Mouse (Mus musculus): ENCODE data around the gene Bhlhe40. TPM values are rescaled to one million over a fixed set of nuclear protein-coding genes. Genes with fewer than 3 reads are reported as not detected.

Bhlhe40 gene
- polyA plus RNA-seq, 1 experiment from 2014 or later: 3.6 TPM

GRCm38 (mm10) chr6:108698343-108698870, 38.0 kb downstream of the Bhlhe40 start:
- ATAC-seq (ENCODE audit: low FRiP score): no peak
- WGBS: 21% methylated on average over 4 of the region's 4 CpGs
- Histone ChIP-seq H3K4me2 (replicated peaks) (0 out of 2 replicates have a peak overlapping the region, but pooled peaks have one; percentile 6), H3K9me3 (replicated peaks) (no peaks in the 10 kb centered on the region), H3K4me3 (no peak overlapping the region), H3K4me1 (peaks cover 18% of the 10 kb centered on the region), H3K9ac (no peak overlapping the region), H3K36me3 (no peaks in the 10 kb centered on the region), H3K27me3 (no peaks in the 10 kb centered on the region), H3K27ac (no peak overlapping the region)

GRCm38 (mm10) chr6:108699679-108700078, 39.2 kb downstream of the Bhlhe40 start:
- WGBS: 72% methylated on average over 3 of the region's 3 CpGs
- Histone ChIP-seq H3K4me1 (peaks cover 18% of the 10 kb centered on the region), H3K9ac (no peak overlapping the region), H3K27ac (no peak overlapping the region), H3K36me3 (no peaks in the 10 kb centered on the region), H3K9me3 (replicated peaks) (no peaks in the 10 kb centered on the region), H3K4me3 (no peak overlapping the region), H3K27me3 (no peaks in the 10 kb centered on the region), H3K4me2 (replicated peaks) (no peak overlapping the region)
- ATAC-seq (ENCODE audit: low FRiP score): no peak; the same call in 1 of the 2 replicates

GRCm38 (mm10) chr6:108700638-108701343, 40.4 kb downstream of the Bhlhe40 start:
- Histone ChIP-seq H3K27me3 (no peaks in the 10 kb centered on the region), H3K9ac (peak overlapping the region; percentile 33; the same call in 1 of the 2 replicates), H3K36me3 (no peaks in the 10 kb centered on the region), H3K4me3 (peak overlapping the region; percentile 0; the same call in 1 of the 2 replicates), H3K4me2 (replicated peaks) (peak overlapping the region; percentile 42), H3K9me3 (replicated peaks) (no peaks in the 10 kb centered on the region), H3K4me1 (peaks cover 18% of the 10 kb centered on the region), H3K27ac (0 out of 2 replicates have a peak overlapping the region, but pooled peaks have one; percentile 9)
- WGBS: 12% methylated on average over 17 of the region's 17 CpGs
- peak; percentile 59 for ATAC-seq (ENCODE audit: low FRiP score)

GRCm38 (mm10) chr6:108702648-108703047, 42.2 kb downstream of the Bhlhe40 start:
- peaks cover 4% of the 10 kb centered on the region; the same call in 1 of the 2 replicates for H3K27me3 ChIP-seq
- peaks cover 18% of the 10 kb centered on the region for H3K4me1 ChIP-seq
- 51% methylated on average over 3 of the region's 3 CpGs for WGBS
- H3K36me3 ChIP-seq: no peaks in the 10 kb centered on the region
- H3K4me2 ChIP-seq (replicated peaks): no peak overlapping the region
- H3K9me3 ChIP-seq (replicated peaks): no peaks in the 10 kb centered on the region
- no peak overlapping the region for H3K9ac ChIP-seq
- no peak for ATAC-seq (ENCODE audit: low FRiP score)
- no peak overlapping the region for H3K4me3 ChIP-seq
- H3K27ac ChIP-seq: no peak overlapping the region

- Histone ChIP-seq H3K4me1 (peaks cover 17% of the 10 kb centered on the region), H3K4me2 (replicated peaks) (no peak overlapping the region), H3K9ac (no peak overlapping the region), H3K4me3 (no peak overlapping the region), H3K36me3 (no peaks in the 10 kb centered on the region), H3K9me3 (replicated peaks) (no peaks in the 10 kb centered on the region), H3K27me3 (peaks cover 6% of the 10 kb centered on the region; the same call in 1 of the 2 replicates), H3K27ac (no peak overlapping the region)
- WGBS: 89% methylated on average over 1 of the region's 1 CpGs
- ATAC-seq (ENCODE audit: low FRiP score): no peak
Observed at GRCm38 (mm10) chr6:108703085-108703484, 42.7 kb downstream of the Bhlhe40 start.

GRCm38 (mm10) chr6:108704316-108705080, 44.1 kb downstream of the Bhlhe40 start:
- ATAC-seq (ENCODE audit: low FRiP score): no peak
- Histone ChIP-seq H3K4me3 (no peak overlapping the region), H3K27me3 (peaks cover 6% of the 10 kb centered on the region), H3K4me2 (replicated peaks) (no peak overlapping the region), H3K27ac (no peak overlapping the region), H3K36me3 (no peaks in the 10 kb centered on the region), H3K9me3 (replicated peaks) (no peaks in the 10 kb centered on the region), H3K9ac (no peak overlapping the region), H3K4me1 (peaks cover 17% of the 10 kb centered on the region)
- 62% methylated on average over 9 of the region's 9 CpGs for WGBS

GRCm38 (mm10) chr6:108705957-108706356, 45.5 kb downstream of the Bhlhe40 start:
- Histone ChIP-seq H3K9me3 (replicated peaks) (no peaks in the 10 kb centered on the region), H3K36me3 (no peaks in the 10 kb centered on the region), H3K9ac (no peak overlapping the region), H3K4me3 (no peak overlapping the region), H3K27me3 (peaks cover 6% of the 10 kb centered on the region), H3K4me1 (peaks cover 11% of the 10 kb centered on the region), H3K4me2 (replicated peaks) (no peak overlapping the region), H3K27ac (no peak overlapping the region)
- ATAC-seq (ENCODE audit: low FRiP score): no peak
- 73% methylated on average over 6 of the region's 6 CpGs for WGBS

- Histone ChIP-seq H3K36me3 (no peaks in the 10 kb centered on the region), H3K27ac (no peak overlapping the region), H3K27me3 (peaks cover 6% of the 10 kb centered on the region), H3K9ac (no peak overlapping the region), H3K4me3 (no peak overlapping the region), H3K9me3 (replicated peaks) (no peaks in the 10 kb centered on the region), H3K4me2 (replicated peaks) (no peak overlapping the region), H3K4me1 (peaks cover 9% of the 10 kb centered on the region)
- WGBS: 93% methylated on average over 8 of the region's 8 CpGs
- ATAC-seq (ENCODE audit: low FRiP score): no peak
Observed at GRCm38 (mm10) chr6:108706994-108707645, 46.7 kb downstream of the Bhlhe40 start.

GRCm38 (mm10) chr6:108709131-108709470, 48.7 kb downstream of the Bhlhe40 start:
- H3K4me3 ChIP-seq: peak overlapping the region; percentile 40
- H3K27me3 ChIP-seq: peaks cover 6% of the 10 kb centered on the region
- no peaks in the 10 kb centered on the region for H3K9me3 ChIP-seq (replicated peaks)
- H3K9ac ChIP-seq: peak overlapping the region; percentile 45; the same call in 1 of the 2 replicates
- H3K4me1 ChIP-seq: peaks cover 9% of the 10 kb centered on the region
- H3K27ac ChIP-seq: no peak overlapping the region
- no peak for ATAC-seq (ENCODE audit: low FRiP score)
- H3K4me2 ChIP-seq (replicated peaks): peak overlapping the region; percentile 87
- WGBS: 12% methylated on average over 9 of the region's 9 CpGs
- H3K36me3 ChIP-seq: no peaks in the 10 kb centered on the region

GRCm38 (mm10) chr6:108709471-108710231, 49.2 kb downstream of the Bhlhe40 start:
- Histone ChIP-seq H3K4me3 (peak overlapping the region; percentile 40), H3K4me2 (replicated peaks) (peak overlapping the region; percentile 87), H3K9ac (peak overlapping the region; percentile 45), H3K27me3 (peaks cover 6% of the 10 kb centered on the region), H3K4me1 (peaks cover 9% of the 10 kb centered on the region), H3K36me3 (no peaks in the 10 kb centered on the region), H3K27ac (0 out of 2 replicates have a peak overlapping the region, but pooled peaks have one; percentile 5), H3K9me3 (replicated peaks) (no peaks in the 10 kb centered on the region)
- peak; percentile 93 for ATAC-seq (ENCODE audit: low FRiP score)
- WGBS: under 1% methylated on average over 29 of the region's 29 CpGs

- Histone ChIP-seq H3K9ac (no peak overlapping the region), H3K27me3 (peaks cover 6% of the 10 kb centered on the region), H3K9me3 (replicated peaks) (no peaks in the 10 kb centered on the region), H3K4me3 (no peak overlapping the region), H3K4me1 (peaks cover 9% of the 10 kb centered on the region), H3K36me3 (no peaks in the 10 kb centered on the region), H3K4me2 (replicated peaks) (no peak overlapping the region), H3K27ac (no peak overlapping the region)
- no peak for ATAC-seq (ENCODE audit: low FRiP score)
- WGBS: 78% methylated on average over 3 of the region's 3 CpGs
Observed at GRCm38 (mm10) chr6:108710667-108711066, 50.2 kb downstream of the Bhlhe40 start.
